Mouse (Mus musculus) lung, postnatal 10 days (tissue): ENCODE data around the gene Coa3.
"Not testable (repeated sequence)": the region's sequence is repeated elsewhere in the genome, so short reads cannot be mapped to it uniquely, and the experiment has no call there.

Experiments
- DNase-seq: peaks from one replicate; pipeline ENCODE4 v3.0.0; 2021

The Coa3 gene

DNA sequence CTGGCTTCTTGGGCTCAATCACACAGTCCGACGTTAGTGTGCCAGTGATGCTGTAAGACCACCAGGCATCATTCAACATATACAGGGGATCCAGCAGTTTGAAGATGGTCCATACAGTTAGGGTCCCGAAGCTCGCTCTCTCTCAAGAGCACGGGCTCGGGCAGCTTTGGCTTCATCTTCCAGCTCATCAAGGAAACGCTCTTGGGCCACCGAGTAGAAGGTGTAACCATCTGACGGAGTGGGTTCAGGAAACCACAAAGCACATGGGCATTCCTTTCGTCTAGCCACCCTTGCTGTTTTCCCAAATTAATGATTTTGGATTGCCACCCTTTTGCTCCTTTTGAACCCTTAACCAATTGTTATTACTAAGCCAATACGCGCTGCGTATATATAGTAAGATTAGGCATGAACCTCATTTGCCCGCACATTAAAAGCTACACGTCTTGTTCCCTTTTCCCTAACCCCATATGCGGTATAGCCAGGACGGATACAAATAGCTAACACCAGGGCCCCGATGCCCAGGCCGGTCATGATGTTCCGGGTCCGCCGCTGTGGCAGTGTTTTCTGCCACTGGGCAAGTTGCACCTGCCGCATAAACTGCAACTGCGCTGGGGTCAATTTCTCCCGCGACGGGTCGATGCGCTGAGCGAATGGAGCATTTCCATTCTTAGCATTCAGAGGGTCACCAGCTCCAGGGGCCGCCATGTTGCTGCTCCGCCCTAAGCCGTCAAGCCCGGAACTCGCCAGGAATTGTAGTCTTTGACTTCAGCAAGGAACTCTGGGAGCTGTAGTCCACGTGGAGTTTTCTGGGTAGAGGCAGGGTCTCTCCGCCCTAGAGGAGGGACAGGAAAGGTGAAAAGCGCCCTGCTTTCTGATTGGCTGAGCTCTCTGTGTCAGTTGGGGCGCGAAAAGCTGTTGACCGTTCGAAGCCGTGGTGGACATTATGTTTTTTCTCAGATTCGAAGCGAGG lies at the start of gene Coa3, which contains the start of gene Cntd1:
TSS of gene Coa3 (minus strand) at position 892 of the 970 bp plus-strand sequence.
TSS of gene Cntd1 (plus strand) at position 790 of the 970 bp plus-strand sequence.
- peak; percentile 93 for DNase-seq

DNA sequence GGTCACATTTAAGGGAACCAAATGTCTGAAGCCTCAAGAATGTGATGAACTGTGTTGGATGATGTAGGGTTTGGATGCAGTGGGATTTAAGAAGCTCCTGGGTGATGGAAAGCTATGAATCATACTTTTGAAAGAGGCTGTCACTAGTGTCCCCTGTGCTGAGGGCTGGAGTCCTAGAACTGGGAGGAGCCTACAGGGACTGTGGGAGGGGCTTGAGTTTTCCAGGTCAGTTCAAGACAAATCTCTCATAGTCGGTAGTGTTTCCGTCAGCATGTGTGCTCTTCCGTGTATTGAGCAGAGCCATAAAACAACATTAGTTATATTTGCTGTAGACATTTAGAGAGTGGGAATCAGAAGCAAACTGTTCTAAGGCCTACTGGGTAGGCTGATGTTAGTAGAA lies 48.4 kb upstream of the Coa3 start:
- DNase-seq: no peak

- DNase-seq: no peak
Observed at GRCm38 (mm10) chr11:101326147-101326546, 47.2 kb upstream of the Coa3 start.

DNA sequence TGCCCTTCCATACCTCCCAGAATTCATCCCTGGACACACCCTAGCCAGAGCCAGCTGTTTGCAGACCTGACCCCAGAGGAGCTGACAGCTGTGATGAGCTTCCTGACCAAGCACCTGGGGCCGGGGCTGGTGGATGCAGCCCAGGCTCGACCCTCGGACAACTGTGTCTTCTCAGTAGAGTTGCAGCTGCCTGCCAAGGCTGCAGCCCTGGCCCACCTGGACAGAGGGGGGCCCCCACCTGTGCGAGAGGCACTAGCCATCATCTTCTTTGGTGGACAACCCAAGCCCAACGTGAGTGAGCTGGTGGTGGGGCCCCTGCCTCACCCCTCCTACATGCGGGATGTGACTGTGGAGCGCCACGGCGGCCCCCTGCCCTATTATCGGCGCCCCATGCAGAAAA lies 46.3 kb upstream of the Coa3 start:
- not testable (repeated sequence) for DNase-seq

- DNase-seq: no peak
Observed at GRCm38 (mm10) chr11:101324763-101325162, 45.8 kb upstream of the Coa3 start, which contains the start of gene Aoc2. Gene Aoc2 (plus strand): TSS chr11:101325063.

GRCm38 (mm10) chr11:101323609-101324008 lies 44.7 kb upstream of the Coa3 start:
- DNase-seq: peak; percentile 84

DNA sequence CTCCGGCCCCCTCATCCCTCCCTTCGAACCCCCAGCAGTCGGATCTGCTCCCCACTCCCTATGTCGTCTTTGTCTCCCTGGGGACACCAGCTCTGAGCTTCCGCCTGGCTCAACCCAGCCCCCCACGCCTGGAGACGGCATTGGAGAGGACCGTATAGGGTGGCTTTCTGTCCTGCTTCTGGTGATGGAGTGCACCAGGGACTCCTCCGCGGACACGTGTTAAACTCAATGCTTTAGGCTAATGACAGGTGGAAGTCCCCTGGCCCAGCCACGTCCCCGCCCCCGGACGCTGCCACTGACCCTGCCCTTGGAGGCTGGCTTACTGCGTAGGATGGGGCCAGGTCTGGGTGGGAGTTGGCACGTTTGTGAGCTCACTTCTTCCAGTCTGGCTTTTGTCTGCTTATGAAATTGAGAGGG lies 37.6 kb upstream of the Coa3 start:
- DNase-seq: peak; percentile 33

GRCm38 (mm10) chr11:101315665-101316500 lies 37.0 kb upstream of the Coa3 start, which contains the start of gene Psme3:
Gene Psme3 (plus strand): TSS chr11:101316213.
- peak; percentile 94 for DNase-seq

GRCm38 (mm10) chr11:101315082-101315650 lies 36.3 kb upstream of the Coa3 start:
- DNase-seq: no peak

- DNase-seq: no peak
Observed at GRCm38 (mm10) chr11:101314567-101314966, 35.7 kb upstream of the Coa3 start.

- DNase-seq: no peak
Observed at GRCm38 (mm10) chr11:101312150-101312549, 33.2 kb upstream of the Coa3 start.

DNA sequence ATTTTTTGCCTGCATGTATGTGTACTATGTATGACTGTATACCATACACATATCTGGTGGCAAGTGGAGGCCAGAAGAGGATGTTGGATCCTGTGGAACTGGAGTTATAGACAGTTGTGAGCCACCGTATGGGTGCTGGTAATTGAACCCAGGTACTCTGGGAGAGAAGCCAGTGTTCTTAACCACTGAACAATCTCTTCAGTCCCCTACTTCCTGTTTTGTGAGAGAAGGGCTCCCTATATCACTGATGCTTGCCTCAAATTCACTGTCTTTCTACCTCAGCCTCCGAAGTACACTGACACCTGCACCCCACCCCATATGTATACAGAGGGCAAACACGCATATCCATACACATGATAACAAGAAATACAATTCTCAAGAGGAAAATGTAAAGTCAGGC lies 32.2 kb upstream of the Coa3 start:
- DNase-seq: no peak

- no peak for DNase-seq
Observed at GRCm38 (mm10) chr11:101307744-101308143, 28.8 kb upstream of the Coa3 start.

GRCm38 (mm10) chr11:101302004-101302798 lies 23.3 kb upstream of the Coa3 start, which contains the start of gene Becn1:
Gene Becn1 (minus strand): TSS chr11:101302286.
- DNase-seq: peak; percentile 98

GRCm38 (mm10) chr11:101301299-101302003 lies 22.5 kb upstream of the Coa3 start:
- DNase-seq: no peak

GRCm38 (mm10) chr11:101300881-101301280 lies 22.0 kb upstream of the Coa3 start:
- DNase-seq: no peak

- DNase-seq: no peak
Observed at GRCm38 (mm10) chr11:101295191-101295590, 16.3 kb upstream of the Coa3 start.

DNA sequence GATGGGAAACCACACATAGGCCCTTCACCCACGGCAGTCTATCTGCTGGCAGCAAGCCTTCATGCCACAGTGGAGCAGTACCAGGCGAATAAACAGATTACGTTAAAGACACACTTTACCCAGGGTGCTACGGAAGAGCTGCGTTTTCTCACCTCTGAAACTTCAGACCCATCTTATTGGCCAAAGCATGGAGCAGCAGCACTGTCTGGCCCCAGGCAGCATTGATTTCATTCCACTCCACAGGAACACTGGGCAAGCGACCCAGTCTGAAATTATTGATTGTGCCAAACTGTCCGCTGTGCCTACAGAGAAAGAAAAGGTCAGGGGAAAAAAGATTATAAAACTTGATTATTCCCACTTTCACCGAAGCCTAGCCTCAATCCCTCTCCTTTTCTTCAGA lies 12.3 kb upstream of the Coa3 start:
- no peak for DNase-seq

GRCm38 (mm10) chr11:101287306-101287705 lies 8.4 kb upstream of the Coa3 start:
- peak; percentile 29 for DNase-seq

GRCm38 (mm10) chr11:101283805-101284204 lies 4.9 kb upstream of the Coa3 start:
- no peak for DNase-seq

DNA sequence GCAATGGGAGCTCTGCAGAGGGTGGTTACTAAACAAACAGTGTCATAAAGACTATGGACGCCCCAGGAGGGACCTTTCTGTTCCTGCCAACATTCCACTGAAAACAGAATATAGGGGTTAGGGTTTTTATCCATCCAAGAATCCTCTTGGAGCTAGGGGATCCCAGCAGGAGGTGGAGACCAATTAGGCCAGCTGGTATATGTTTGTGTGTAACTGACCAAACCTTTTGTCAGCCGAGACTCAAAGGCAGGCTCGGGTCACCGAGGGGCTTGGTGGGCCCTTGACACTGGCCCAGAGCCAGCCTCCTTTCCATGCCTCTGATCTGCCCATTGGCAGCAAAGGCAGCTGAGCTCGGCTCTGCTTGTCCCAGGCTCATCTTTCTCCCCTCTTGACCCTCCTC lies 4.0 kb upstream of the Coa3 start:
- DNase-seq: no peak
